Mouse (Mus musculus): ENCODE data around the gene Spesp1. TPM values are rescaled to one million over a fixed set of nuclear protein-coding genes. Genes with fewer than 3 reads are reported as not detected.

The Spesp1 gene
- polyA plus RNA-seq, 1 experiment = not detected

DNA sequence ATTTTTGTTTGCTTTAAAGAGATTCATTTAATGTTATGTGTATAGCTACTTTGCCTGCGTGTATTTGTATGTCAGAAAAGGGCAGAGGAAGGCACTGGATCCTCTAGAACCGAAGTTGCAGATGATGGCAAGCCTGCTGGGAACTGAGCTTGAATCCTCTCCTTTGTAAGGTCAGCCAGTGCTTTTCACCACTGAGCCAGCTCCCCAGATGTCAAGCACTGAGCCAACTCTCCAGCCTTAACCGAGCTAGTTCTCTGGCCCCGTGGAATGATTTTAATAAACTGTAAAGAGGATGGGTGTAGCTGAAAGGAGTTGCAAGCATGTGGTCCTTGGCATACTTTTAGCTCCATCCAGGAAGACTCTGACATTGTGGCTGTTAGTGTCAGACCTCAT is 5.6 kb upstream of the Spesp1 start:
- peak; percentile 21 for DNase-seq
- H3K4me3 ChIP-seq (ENCODE audit: insufficient read depth, low read depth, low read length) = no peak overlapping the region
- no peak overlapping the region for H3K27ac ChIP-seq (ENCODE audit: insufficient read depth, low read depth, low read length)
- TF ChIP-seq POLR2A (IDR thresholded peaks at IDR 0.05; ENCODE audit: low read depth, low read length) = no peak
- TF ChIP-seq CTCF (conservative IDR thresholded peaks at IDR 0.05; ENCODE audit: insufficient read depth, insufficient read length, low read depth, low read length) = no peak
- H3K36me3 ChIP-seq (ENCODE audit: control insufficient read depth, insufficient read depth, low read length) = no peaks in the 10 kb centered on the region
- WGBS = 88% methylated on average over 4 of the region's 4 CpGs
- no peaks in the 10 kb centered on the region for H3K27me3 ChIP-seq (replicated peaks; ENCODE audit: control insufficient read depth, insufficient read depth, low read length)
- H3K4me1 ChIP-seq (ENCODE audit: control insufficient read depth, insufficient read depth, low read length) = no peaks in the 10 kb centered on the region

DNA sequence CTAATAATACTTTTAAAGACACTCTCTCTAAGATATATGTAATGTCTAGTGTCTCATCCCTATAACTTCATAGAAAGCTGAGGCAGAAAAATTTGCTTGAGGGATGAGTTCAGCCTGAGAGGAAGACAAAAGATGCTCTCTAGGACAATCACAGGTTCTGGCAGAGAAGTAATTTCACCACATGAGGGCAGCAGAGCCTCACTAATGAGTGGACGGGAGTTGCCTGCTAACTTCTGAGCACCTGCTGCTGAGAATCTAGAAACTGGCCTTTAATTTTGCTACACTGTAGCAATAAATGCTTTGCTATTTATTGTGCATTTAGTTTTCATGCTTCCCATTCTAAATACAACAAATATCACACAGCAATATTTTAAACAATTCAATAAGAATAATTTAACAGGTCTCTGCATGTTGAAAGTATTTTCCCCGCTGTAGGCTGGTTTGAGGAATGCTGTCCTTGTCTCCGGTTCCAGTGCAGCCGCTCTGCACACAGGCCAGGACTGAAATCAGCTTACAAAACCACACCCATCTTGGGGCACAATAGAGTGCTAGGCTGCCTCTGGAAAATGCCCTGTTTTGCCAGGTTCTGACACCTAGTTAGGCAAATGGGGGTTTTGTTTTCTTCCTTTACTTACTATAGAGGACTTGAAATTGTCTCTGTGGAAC is 5.1 kb upstream of the Spesp1 start:
- Histone ChIP-seq H3K36me3 (ENCODE audit: control insufficient read depth, insufficient read depth, low read length) (no peaks in the 10 kb centered on the region), H3K27ac (ENCODE audit: insufficient read depth, low read depth, low read length) (no peak overlapping the region), H3K4me1 (ENCODE audit: control insufficient read depth, insufficient read depth, low read length) (no peaks in the 10 kb centered on the region), H3K4me3 (ENCODE audit: insufficient read depth, low read depth, low read length) (no peak overlapping the region), H3K27me3 (replicated peaks; ENCODE audit: control insufficient read depth, insufficient read depth, low read length) (no peaks in the 10 kb centered on the region)
- TF ChIP-seq CTCF (conservative IDR thresholded peaks at IDR 0.05; ENCODE audit: insufficient read depth, insufficient read length, low read depth, low read length) = peak; percentile 91
- no peak for TF ChIP-seq POLR2A (IDR thresholded peaks at IDR 0.05; ENCODE audit: low read depth, low read length)
- 46% methylated on average over 4 of the region's 4 CpGs for WGBS
- peak; percentile 75 for DNase-seq

DNA sequence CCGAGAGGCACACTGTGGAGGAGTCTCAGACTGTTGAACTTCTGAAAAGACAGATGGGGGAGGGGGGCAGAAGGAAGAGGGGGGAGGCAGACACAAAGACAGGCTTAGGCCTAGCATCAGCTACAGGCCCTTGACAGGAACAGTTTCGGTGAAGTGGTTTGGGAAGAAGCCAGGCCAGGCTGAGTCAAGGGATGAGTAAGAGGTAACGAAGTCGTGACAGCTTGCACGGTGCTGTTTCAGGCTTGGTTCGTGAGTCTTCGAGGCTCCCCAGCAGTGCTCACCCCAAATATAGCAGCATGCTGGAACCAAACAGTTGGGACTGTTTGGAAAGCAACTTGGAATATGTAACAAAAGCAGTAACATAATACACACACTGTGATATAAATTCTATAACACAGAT is 2.3 kb upstream of the Spesp1 start:
- no peaks in the 10 kb centered on the region for H3K27me3 ChIP-seq (replicated peaks; ENCODE audit: control insufficient read depth, insufficient read depth, low read length)
- no peak overlapping the region for H3K4me3 ChIP-seq (ENCODE audit: insufficient read depth, low read depth, low read length)
- no peaks in the 10 kb centered on the region for H3K36me3 ChIP-seq (ENCODE audit: control insufficient read depth, insufficient read depth, low read length)
- H3K4me1 ChIP-seq (ENCODE audit: control insufficient read depth, insufficient read depth, low read length) = no peaks in the 10 kb centered on the region
- H3K27ac ChIP-seq (ENCODE audit: insufficient read depth, low read depth, low read length) = no peak overlapping the region
- no peak for DNase-seq
- WGBS = 82% methylated on average over 7 of the region's 7 CpGs
- no peak for TF ChIP-seq POLR2A (IDR thresholded peaks at IDR 0.05; ENCODE audit: low read depth, low read length)
- TF ChIP-seq CTCF (conservative IDR thresholded peaks at IDR 0.05; ENCODE audit: insufficient read depth, insufficient read length, low read depth, low read length) = no peak

DNA sequence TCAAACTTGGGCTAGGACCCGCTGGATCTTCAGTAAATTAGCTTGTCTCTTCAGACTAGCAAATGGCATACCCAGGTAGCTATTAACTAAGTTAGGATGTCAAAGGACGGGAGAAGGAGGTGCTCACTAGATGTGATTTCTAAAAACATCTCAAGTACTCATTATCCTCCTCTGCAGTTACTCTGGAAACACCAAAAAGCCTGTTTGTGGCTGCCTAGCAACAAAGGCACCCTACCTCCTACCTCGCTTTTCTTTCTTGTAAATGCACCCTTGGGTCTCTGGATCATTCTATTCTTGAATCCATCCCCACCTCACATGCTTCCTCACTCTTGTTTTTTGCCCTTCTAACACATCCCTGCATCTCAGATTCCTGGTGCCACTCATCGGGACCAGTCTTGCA is 5.1 kb downstream of the Spesp1 start:
- 72% methylated on average over 4 of the region's 4 CpGs for WGBS
- TF ChIP-seq CTCF (conservative IDR thresholded peaks at IDR 0.05; ENCODE audit: insufficient read depth, insufficient read length, low read depth, low read length) (no peak), POLR2A (IDR thresholded peaks at IDR 0.05; ENCODE audit: low read depth, low read length) (no peak)
- no peak for DNase-seq
- no peaks in the 10 kb centered on the region for H3K27me3 ChIP-seq (replicated peaks; ENCODE audit: control insufficient read depth, insufficient read depth, low read length)
- no peak overlapping the region for H3K4me3 ChIP-seq (ENCODE audit: insufficient read depth, low read depth, low read length)
- no peaks in the 10 kb centered on the region for H3K36me3 ChIP-seq (ENCODE audit: control insufficient read depth, insufficient read depth, low read length)
- no peak overlapping the region for H3K27ac ChIP-seq (ENCODE audit: insufficient read depth, low read depth, low read length)
- no peaks in the 10 kb centered on the region for H3K4me1 ChIP-seq (ENCODE audit: control insufficient read depth, insufficient read depth, low read length)

DNA sequence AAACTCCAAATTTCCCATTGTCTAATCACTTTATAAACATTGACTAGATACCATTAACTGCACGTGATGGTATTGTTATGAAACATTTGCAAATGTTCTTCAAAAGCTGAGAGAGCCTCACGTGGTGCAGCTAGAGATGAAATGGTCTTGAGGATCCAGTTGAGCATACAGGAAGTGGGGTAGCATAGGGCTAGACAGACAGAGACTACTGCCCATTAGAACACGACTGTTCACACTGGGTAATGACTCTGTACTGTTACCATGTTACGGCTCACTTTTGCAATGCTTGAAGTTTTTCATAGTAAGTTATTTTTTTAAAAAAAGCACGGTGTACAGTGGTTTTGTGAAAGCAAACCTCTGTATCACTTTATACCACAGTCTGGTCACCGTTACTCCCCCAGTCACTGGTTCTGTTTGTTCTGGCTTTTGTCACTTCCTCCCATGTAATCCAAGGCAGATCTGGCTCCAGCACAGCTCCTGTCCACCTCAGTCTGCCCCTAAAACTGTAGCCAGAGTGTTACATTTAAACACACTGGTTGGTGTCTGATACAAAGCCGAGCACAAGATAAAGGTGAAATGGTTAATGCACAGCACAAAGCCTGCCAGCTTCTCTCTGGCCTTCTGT is 11.1 kb downstream of the Spesp1 start:
- no peak overlapping the region for H3K27ac ChIP-seq (ENCODE audit: insufficient read depth, low read depth, low read length)
- no peaks in the 10 kb centered on the region for H3K4me1 ChIP-seq (ENCODE audit: control insufficient read depth, insufficient read depth, low read length)
- H3K27me3 ChIP-seq (replicated peaks; ENCODE audit: control insufficient read depth, insufficient read depth, low read length) = no peaks in the 10 kb centered on the region
- TF ChIP-seq CTCF (conservative IDR thresholded peaks at IDR 0.05; ENCODE audit: insufficient read depth, insufficient read length, low read depth, low read length) = no peak
- TF ChIP-seq POLR2A (IDR thresholded peaks at IDR 0.05; ENCODE audit: low read depth, low read length) = no peak
- H3K36me3 ChIP-seq (ENCODE audit: control insufficient read depth, insufficient read depth, low read length) = no peaks in the 10 kb centered on the region
- no peak overlapping the region for H3K4me3 ChIP-seq (ENCODE audit: insufficient read depth, low read depth, low read length)
- WGBS = 40% methylated on average over 7 of the region's 7 CpGs
- DNase-seq = no peak

DNA sequence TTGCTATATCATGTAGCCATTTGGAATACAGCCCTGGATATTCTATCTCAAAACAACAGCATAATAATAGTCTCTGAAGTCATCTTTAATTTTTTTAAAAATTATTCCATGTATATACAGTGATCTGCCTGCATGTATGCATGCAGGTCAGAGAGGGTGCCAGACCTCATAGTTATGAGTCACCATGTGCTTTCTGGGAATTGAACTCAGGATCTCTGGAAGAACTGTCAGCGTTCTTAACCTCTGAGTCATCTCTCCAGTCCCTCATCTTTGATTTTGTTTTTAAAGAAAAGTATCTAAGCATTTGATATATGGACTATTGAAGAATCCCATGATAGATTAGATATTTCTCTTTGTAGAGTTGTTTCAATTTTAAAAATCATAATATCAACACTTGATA is 12.8 kb downstream of the Spesp1 start:
- no peak for TF ChIP-seq CTCF (conservative IDR thresholded peaks at IDR 0.05; ENCODE audit: insufficient read depth, insufficient read length, low read depth, low read length)
- no peak for TF ChIP-seq POLR2A (IDR thresholded peaks at IDR 0.05; ENCODE audit: low read depth, low read length)
- Histone ChIP-seq H3K27ac (ENCODE audit: insufficient read depth, low read depth, low read length) (no peak overlapping the region), H3K4me1 (ENCODE audit: control insufficient read depth, insufficient read depth, low read length) (no peaks in the 10 kb centered on the region), H3K36me3 (ENCODE audit: control insufficient read depth, insufficient read depth, low read length) (no peaks in the 10 kb centered on the region), H3K27me3 (replicated peaks; ENCODE audit: control insufficient read depth, insufficient read depth, low read length) (no peaks in the 10 kb centered on the region), H3K4me3 (ENCODE audit: insufficient read depth, low read depth, low read length) (no peak overlapping the region)
- 93% methylated on average over 1 of the region's 1 CpGs for WGBS
- DNase-seq = no peak

DNA sequence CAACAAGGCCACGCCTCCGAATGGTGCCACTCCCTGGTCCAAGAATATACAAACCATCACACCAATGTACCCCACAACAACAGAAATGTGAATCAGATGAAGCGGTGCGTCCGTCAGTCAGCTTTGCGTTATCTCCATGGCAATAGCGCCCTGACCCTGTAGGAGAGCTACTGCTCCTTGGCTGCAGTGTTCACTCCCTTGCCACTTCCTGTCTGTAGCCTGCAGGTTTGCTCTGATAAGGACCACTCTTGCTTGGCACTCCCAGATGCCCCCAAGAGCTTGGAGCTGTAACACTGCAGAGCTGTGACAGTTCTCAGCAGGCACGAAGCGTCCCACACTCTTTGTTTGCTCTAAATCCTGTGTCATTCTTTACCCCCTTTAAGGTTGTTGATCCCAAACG is 16.7 kb downstream of the Spesp1 start:
- DNase-seq = no peak
- 76% methylated on average over 10 of the region's 10 CpGs for WGBS
- TF ChIP-seq POLR2A (IDR thresholded peaks at IDR 0.05; ENCODE audit: low read depth, low read length) (no peak), CTCF (conservative IDR thresholded peaks at IDR 0.05; ENCODE audit: insufficient read depth, insufficient read length, low read depth, low read length) (no peak)
- H3K27me3 ChIP-seq (replicated peaks; ENCODE audit: control insufficient read depth, insufficient read depth, low read length) = no peaks in the 10 kb centered on the region
- H3K4me1 ChIP-seq (ENCODE audit: control insufficient read depth, insufficient read depth, low read length) = no peaks in the 10 kb centered on the region
- H3K27ac ChIP-seq (ENCODE audit: insufficient read depth, low read depth, low read length) = no peak overlapping the region
- H3K4me3 ChIP-seq (ENCODE audit: insufficient read depth, low read depth, low read length) = no peak overlapping the region
- H3K36me3 ChIP-seq (ENCODE audit: control insufficient read depth, insufficient read depth, low read length) = no peaks in the 10 kb centered on the region
